25 mouse cellular contexts compared by ENCODE assay signal in genomic region chr9:31582947-31583346, GRCm38 (mm10).
DNase-seq lines count a peak whose midpoint lies in the region; ATAC-seq and TF ChIP-seq lines count a peak whose summit lies in the region.
"Had no signal": no experiment of that assay in that cellular context is flagged by ENCODE, and none has a peak within 500 bp of the region (broad histone marks: within the 10 kb centered on the region; RNA-seq: fewer than 3 reads in every experiment).

No protein-coding gene starts in this region.

- H3K9ac ChIP-seq in intestine, postnatal 0 days (ENCODE audit: low read depth, low read length): no peak overlapping the region
- H3K9ac ChIP-seq in intestine, embryonic 16.5 days (ENCODE audit: low read depth, low read length): no peak overlapping the region
- H3K9ac ChIP-seq: limb, embryonic 15.5 days; liver, embryonic 15.5 days; lung, embryonic 15.5 days had no signal

- peak; percentile 25; the same call in 1 of the 2 replicates for TF ChIP-seq CTCF in intestine, postnatal 0 days (IDR thresholded peaks at IDR 0.05; ENCODE audit: low read depth)

- no peak overlapping the region for H3K4me3 ChIP-seq in intestine, postnatal 0 days (ENCODE audit: low read depth, low read length)
- no peak overlapping the region for H3K4me3 ChIP-seq in intestine, embryonic 16.5 days (ENCODE audit: low read length)
- H3K4me3 ChIP-seq: embryonic facial prominence, embryonic 10.5 days; heart, embryonic 10.5 days; limb, embryonic 15.5 days; liver, embryonic 15.5 days; lung, embryonic 15.5 days had no signal

- H3K4me1 ChIP-seq in intestine, postnatal 0 days (replicated peaks; ENCODE audit: control insufficient read depth, insufficient read depth, low read length): no peaks in the 10 kb centered on the region
- H3K4me1 ChIP-seq in intestine, embryonic 16.5 days (ENCODE audit: control insufficient read depth, insufficient read depth, low read length): no peaks in the 10 kb centered on the region
- H3K4me1 ChIP-seq: embryonic facial prominence, embryonic 10.5 days; heart, embryonic 10.5 days; liver, embryonic 15.5 days; lung, embryonic 15.5 days had no signal

- no peak overlapping the region for H3K27ac ChIP-seq in intestine, postnatal 0 days (ENCODE audit: low read depth, low read length)
- no peak overlapping the region for H3K27ac ChIP-seq in intestine, embryonic 16.5 days (ENCODE audit: low read length)
- H3K27ac ChIP-seq: embryonic facial prominence, embryonic 10.5 days; heart, embryonic 10.5 days; liver, embryonic 15.5 days; lung, embryonic 15.5 days had no signal

- H3K36me3 ChIP-seq in intestine, postnatal 0 days (ENCODE audit: control insufficient read depth, insufficient read depth): no peaks in the 10 kb centered on the region
- H3K36me3 ChIP-seq in intestine, embryonic 16.5 days (ENCODE audit: control insufficient read depth, insufficient read depth, low read length): no peaks in the 10 kb centered on the region
- H3K36me3 ChIP-seq: embryonic facial prominence, embryonic 10.5 days; heart, embryonic 10.5 days; limb, embryonic 15.5 days; liver, embryonic 15.5 days; lung, embryonic 15.5 days had no signal

- H3K27me3 ChIP-seq in intestine, postnatal 0 days (replicated peaks; ENCODE audit: control insufficient read depth, insufficient read depth, low read length): no peaks in the 10 kb centered on the region
- no peaks in the 10 kb centered on the region for H3K27me3 ChIP-seq in intestine, embryonic 16.5 days (replicated peaks; ENCODE audit: control insufficient read depth, insufficient read depth, low read length)
- H3K27me3 ChIP-seq: liver, embryonic 15.5 days; lung, embryonic 15.5 days had no signal

- peak; percentile 7 for DNase-seq in lung, postnatal 10 days
- no peak for DNase-seq in lung, postnatal 4 days
- peak; percentile 14 for DNase-seq in R1 (ENCODE audit: low read depth, low spot score)
- no peak for DNase-seq in retina, postnatal 1 day
- no peak for DNase-seq in right cerebral cortex, postnatal 10 days (ENCODE audit: low spot score in 2 of 2)
- DNase-seq: adrenal gland, adult 2 months; cerebellum, adult 11-12 months; cerebellum, postnatal 10 days; gastrocnemius, postnatal 25 days; kidney, adult 18-20 months; layer of hippocampus, adult 9-11 months; left cerebral cortex, postnatal 4 days; right cerebral cortex, postnatal 25 days; spleen, adult 18-20 months; thymus, postnatal 14 days had no signal

- H3K9me3 ChIP-seq in intestine, postnatal 0 days (ENCODE audit: control insufficient read depth): no peaks in the 10 kb centered on the region
- no peaks in the 10 kb centered on the region for H3K9me3 ChIP-seq in intestine, embryonic 16.5 days (ENCODE audit: control insufficient read depth, low read length)
- H3K9me3 ChIP-seq: embryonic facial prominence, embryonic 10.5 days; heart, embryonic 10.5 days; limb, embryonic 15.5 days; liver, embryonic 15.5 days; lung, embryonic 15.5 days had no signal

- WGBS in intestine, postnatal 0 days: 81% methylated on average over 7 of the region's 7 CpGs
- 80% methylated on average over 7 of the region's 7 CpGs for WGBS in intestine, embryonic 16.5 days

- ATAC-seq in intestine, postnatal 0 days: no peak
- ATAC-seq in intestine, embryonic 16.5 days: no peak
- ATAC-seq: forebrain, embryonic 16.5 days; Patski had no signal

- H3K4me2 ChIP-seq in intestine, postnatal 0 days (replicated peaks; ENCODE audit: low read depth): no peak overlapping the region
- H3K4me2 ChIP-seq in intestine, embryonic 16.5 days (ENCODE audit: low read depth, low read length): no peak overlapping the region
- H3K4me2 ChIP-seq: limb, embryonic 15.5 days; liver, embryonic 15.5 days; lung, embryonic 15.5 days; midbrain, embryonic 11.5 days had no signal

Comparison
In these comparisons a context has a peak if more than half of its experiments do, and no peak if none do; other contexts are left out.
1. DNase-seq: peak in lung, postnatal 10 days (single experiment) and R1 (single experiment); none in lung, postnatal 4 days (0 of 2), retina, postnatal 1 day (single experiment) and right cerebral cortex, postnatal 10 days (0 of 2).